Mouse (Mus musculus) kidney, postnatal 36 days (tissue): ENCODE results near the gene Tmem86a.
A peak's percentile ranks its signal among the peaks of the same experiment; 100 is the strongest.

Experiments
- DNase-seq, 2 experiments: peaks; one replicate each; pipeline ENCODE4 v3.0.0; 2021 to 2022; ENCODE audit warnings: mixed read lengths in 2 of 2

Tmem86a gene

DNA sequence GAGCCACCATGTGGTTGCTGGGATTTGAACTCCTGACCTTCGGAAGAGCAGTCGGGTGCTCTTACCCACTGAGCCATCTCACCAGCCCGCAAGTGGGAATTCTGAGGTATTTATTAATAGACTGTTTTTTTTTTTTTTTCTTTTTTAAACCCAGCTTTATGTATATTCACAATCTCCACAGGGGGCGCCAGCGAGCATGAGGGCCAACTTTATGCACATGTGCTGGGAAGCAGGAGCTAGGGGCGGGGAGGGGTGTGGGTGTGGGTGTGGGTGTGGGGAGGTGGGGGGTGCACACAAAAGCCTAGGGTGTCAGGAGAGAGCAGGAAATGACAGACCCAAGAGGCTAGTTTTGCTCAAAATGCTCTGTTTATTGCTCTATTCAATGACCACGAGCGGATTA is 27.1 kb downstream of the Tmem86a start:
- DNase-seq, result peak in 1 of 2 experiments; percentile 77

DNA sequence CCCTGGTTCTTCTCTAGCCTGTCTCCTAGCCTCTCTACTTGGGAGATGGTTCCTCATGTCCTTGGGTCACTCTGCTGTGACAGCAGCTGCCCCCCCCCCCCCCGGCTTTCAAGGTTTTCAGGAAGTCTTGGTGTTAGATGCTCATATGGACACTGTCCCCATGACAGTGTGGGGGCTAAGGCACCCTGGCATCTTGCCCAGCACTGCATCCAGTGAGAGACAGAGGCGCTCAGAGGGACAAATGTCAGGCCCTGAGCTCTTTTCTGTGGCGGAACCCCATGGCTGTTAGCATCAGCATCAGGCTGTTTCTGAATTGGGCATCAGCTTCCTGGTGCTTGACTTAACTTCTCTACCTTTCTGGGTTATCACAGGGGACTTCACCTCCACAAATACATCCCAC is 30.5 kb downstream of the Tmem86a start:
- peak in 1 of 2 experiments; percentile 13 for DNase-seq

DNA sequence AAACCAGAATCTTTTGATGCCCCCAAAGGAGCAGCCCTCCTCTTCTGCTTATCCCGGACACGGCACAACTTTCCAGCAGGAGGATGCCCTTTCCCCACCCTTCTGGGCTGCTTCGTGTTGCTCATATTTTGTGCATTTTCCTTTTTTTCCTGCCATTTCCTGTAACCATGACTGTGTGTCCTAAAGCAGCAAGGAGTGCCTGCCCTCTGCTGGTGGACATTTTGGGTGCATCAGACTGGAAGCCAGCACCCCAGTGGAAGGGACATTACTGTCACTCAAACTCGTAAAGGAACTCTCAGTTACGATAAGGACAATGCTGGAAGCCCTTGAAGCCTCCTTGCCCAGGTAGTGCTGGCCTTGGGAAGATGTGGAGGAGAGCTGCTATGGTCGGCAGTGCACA is 30.9 kb downstream of the Tmem86a start:
- DNase-seq, result peak; percentile 72 to 91

DNA sequence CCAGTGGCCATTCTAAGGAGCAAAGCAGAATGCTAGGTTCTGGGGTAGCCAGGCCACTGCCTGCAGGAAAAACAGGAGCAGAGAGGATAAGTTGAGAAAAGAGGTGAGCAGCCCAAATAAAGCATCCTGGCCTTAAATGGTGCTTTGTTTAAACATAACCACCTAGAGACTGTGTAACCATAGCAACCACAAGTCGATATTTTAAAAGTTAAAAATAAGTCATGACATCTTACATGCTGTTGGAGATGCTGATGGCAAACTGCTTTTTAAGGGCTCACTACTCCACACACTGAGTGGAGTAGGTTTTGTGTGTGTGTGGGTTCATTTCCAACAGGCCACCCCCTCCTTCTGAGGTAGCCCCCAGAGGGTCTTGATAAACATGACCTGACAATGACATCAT is 34.7 kb downstream of the Tmem86a start:
- DNase-seq, result no peak

DNA sequence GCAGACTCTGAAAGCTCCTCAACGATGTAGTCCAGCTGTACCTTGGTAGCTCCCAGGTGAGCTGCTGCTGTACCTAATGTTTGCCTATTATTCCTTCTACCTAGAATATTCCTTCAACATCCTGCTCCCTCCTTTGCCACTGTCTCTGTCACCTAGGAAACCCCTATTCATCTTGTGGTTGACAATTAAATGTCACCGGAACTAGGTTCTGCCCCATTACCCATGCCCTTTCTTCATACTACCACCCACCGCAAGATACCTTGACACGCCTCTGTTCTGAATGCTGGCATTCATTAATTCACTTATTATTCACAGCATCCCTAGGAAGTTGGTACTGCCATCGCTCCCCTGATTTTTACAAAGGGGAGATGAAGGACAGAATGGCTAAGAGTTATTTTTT is 43.5 kb downstream of the Tmem86a start:
- DNase-seq, result no peak

DNA sequence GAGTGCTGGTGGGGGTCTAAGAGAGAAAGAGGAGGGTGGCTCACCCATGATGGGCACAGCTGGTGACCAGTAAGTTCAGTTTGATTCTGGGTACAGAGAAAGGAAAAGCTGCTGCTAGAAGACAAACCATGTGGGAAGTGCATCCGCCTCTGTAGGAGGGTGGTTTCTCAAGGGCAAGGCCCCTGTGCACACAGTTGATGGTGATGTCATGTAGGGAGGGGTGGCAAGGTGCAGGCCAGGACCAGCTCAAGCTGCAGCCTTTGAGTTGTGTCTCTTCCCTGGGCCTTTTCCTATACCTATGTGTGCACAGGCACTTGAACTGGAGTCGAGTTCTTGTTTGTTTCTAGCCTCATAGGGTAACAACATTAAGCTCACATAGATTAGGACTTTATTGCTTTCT is 44.6 kb downstream of the Tmem86a start:
- no peak for DNase-seq

DNA sequence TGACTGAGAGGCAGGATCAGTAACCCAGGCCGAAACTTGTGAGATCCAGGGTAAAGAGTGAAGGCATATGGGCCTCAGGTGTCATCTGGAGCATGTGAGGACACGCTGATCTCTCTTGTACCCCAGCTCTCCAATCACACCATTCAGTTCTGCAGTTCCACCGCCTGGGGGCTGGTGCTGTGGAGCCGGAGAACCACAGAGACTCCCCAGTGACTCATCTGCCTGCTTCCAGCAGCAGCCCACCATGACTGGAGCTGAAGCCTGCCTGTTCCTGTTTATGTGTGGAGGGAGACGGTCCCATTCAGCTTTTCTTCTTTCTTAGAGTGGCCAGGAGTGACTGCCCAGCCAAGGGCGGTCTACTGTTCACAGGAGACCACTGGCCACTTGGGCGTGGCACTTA is 47.6 kb downstream of the Tmem86a start:
- DNase-seq, result no peak

DNA sequence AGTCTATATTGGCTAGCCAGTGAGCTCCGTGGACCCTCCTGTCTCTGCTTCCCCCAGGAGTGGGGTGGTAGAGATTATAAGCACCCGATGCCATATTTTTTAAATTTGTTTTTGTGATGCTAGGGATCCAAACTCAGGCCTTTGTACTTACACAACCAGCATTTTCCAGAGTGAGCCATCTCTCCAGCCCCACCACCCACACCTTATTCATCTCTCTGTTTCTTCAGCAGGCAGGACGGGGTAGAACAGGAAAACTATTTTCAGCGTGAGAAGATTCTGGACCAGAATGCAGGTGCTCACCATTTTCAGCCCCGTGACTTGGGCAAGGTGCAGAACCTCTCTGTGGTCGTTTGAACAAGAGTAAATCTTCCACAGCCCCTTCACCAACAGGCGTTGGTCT is 48.9 kb downstream of the Tmem86a start:
- no peak for DNase-seq

DNA sequence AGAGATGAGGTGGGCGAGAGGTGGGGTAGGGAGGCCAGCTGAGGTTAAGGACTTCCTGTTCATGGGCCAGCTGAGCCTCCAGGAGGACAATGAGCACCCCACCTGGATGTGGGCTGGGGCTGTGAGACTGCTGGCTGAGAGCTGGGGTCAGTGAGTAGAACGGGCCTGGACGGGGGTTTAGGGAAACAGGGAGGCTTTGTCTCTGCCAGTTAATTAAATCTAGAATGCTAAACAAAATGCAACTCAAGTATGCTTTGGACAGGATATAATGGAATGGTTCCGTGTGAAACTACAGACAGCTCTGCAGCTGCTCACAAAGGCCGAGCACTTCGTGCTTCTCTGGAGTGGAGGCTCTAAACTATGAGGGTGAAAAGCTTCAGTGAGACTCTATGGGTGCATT is 50.2 kb downstream of the Tmem86a start:
- DNase-seq, result no peak

DNA sequence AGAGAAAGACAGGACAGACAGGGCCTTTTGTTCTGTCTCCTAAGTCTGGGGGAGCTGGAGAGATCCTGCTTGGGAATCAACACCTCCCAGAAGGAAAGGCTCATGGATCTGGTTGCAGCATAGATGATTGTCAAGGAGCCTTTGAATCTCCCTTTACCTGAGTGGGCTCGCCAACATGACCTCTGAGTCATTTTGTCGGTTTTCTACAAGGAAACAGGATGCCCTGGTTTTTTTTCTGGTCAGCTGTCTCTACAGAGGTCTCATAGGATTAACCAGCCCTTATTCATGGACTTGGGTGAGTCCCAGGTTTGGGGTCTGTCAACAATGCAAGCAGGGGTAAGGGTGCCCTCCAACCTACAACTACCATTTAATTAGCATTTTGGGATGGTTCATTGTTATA is 52.6 kb downstream of the Tmem86a start:
- no peak for DNase-seq

DNA sequence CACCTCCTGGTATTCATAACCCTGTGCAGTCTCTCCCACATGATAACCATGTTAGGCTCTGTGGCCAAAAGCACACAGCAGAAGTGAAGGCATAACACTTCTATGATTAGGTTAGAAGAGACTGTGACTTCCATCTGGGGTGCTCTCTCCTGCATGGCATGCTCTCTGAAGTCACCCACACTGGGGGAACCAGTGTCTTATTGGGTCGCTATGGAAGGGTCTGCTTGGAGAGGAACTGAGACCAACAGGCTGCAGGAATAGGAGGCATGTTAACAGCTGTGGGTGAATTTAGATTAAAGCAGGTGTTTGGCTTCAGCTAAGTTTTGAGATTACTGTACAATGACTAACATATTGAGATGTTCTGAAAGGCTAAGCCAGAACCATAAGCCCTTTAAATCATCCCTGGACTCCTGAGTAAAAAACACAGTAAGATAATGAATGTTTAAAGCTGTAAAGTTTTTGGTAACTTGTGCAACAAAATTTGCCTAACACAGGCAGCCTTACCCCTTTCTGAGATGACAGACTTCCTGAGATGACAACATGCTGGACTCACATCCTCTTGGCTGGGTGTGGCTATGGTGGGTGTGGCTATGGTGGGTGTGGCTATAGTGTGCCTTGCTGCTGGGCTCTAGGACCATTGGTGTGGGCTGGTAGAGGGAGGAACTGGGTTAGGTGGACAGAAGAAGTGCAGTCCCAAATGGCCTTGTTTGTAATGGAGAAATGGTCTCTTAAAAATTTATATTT is 53.4 kb downstream of the Tmem86a start:
- DNase-seq, result no peak
